Mouse (Mus musculus) T-helper 1 cell (primary cell): ENCODE measurements around the gene Bcl7c.
"Not testable (repeated sequence)": the region's sequence is repeated elsewhere in the genome, so short reads cannot be mapped to it uniquely, and the experiment has no call there.

ENCODE experiments used
- in situ Hi-C: fragments of 300-600 bp; cut with MboI, MseI; formaldehyde crosslinking; loops from one replicate; pipeline ENCODE4 v1.15.1; 2025; ENCODE audit warnings: high pct_unique_total_duplicates

Bcl7c gene

GRCm38 (mm10) chr7:127716992-127717391 lies 8.3 kb upstream of the Bcl7c start:
- in situ Hi-C loops, result no loop called here

- in situ Hi-C loops, result no loop called here
Observed at GRCm38 (mm10) chr7:127714816-127715215, 6.1 kb upstream of the Bcl7c start.

GRCm38 (mm10) chr7:127712461-127713385 lies 4.0 kb upstream of the Bcl7c start, which contains the start of gene Ctf1:
TSS of gene Ctf1 (plus strand) at chr7:127712736.
- in situ Hi-C loops, result no loop called here

- in situ Hi-C loops, result no loop called here
Observed at GRCm38 (mm10) chr7:127711456-127711855, 2.7 kb upstream of the Bcl7c start.

GRCm38 (mm10) chr7:127711031-127711430 lies 2.3 kb upstream of the Bcl7c start:
- in situ Hi-C loops, result no loop called here

- in situ Hi-C loops, result no loop called here
Observed at GRCm38 (mm10) chr7:127709261-127709979, 687 bp upstream of the Bcl7c start.

- in situ Hi-C loops, result no loop called here
Observed at GRCm38 (mm10) chr7:127707957-127708206, 851 bp downstream of the Bcl7c start.

- in situ Hi-C loops, result no loop called here
Observed at GRCm38 (mm10) chr7:127707045-127707956, 1.4 kb downstream of the Bcl7c start.

- in situ Hi-C loops, result no loop called here
Observed at GRCm38 (mm10) chr7:127705706-127706105, 3.0 kb downstream of the Bcl7c start.

GRCm38 (mm10) chr7:127704598-127704997 lies 4.1 kb downstream of the Bcl7c start:
- in situ Hi-C loops, result no loop called here

GRCm38 (mm10) chr7:127703561-127704178 lies 5.1 kb downstream of the Bcl7c start:
- in situ Hi-C loops, result no loop called here

GRCm38 (mm10) chr7:127700712-127701331 lies 7.9 kb downstream of the Bcl7c start:
- in situ Hi-C loops, result no loop called here

GRCm38 (mm10) chr7:127698986-127699385 lies 9.7 kb downstream of the Bcl7c start:
- in situ Hi-C loops, result no loop called here

- in situ Hi-C loops, result not testable (repeated sequence)
Observed at GRCm38 (mm10) chr7:127693730-127694129, 15.0 kb downstream of the Bcl7c start.

- in situ Hi-C loops, result no loop called here
Observed at GRCm38 (mm10) chr7:127693290-127693689, 15.4 kb downstream of the Bcl7c start.

GRCm38 (mm10) chr7:127691221-127691989 lies 17.3 kb downstream of the Bcl7c start:
- in situ Hi-C loops, result no loop called here

- in situ Hi-C loops, result no loop called here
Observed at GRCm38 (mm10) chr7:127689626-127690280, 19.0 kb downstream of the Bcl7c start.

GRCm38 (mm10) chr7:127688935-127689334 lies 19.8 kb downstream of the Bcl7c start:
- in situ Hi-C loops, result no loop called here

GRCm38 (mm10) chr7:127686740-127687449 lies 21.8 kb downstream of the Bcl7c start:
- in situ Hi-C loops, result no loop called here
